Mouse (Mus musculus): Measurements from ENCODE around the gene Nme1.

DNA sequence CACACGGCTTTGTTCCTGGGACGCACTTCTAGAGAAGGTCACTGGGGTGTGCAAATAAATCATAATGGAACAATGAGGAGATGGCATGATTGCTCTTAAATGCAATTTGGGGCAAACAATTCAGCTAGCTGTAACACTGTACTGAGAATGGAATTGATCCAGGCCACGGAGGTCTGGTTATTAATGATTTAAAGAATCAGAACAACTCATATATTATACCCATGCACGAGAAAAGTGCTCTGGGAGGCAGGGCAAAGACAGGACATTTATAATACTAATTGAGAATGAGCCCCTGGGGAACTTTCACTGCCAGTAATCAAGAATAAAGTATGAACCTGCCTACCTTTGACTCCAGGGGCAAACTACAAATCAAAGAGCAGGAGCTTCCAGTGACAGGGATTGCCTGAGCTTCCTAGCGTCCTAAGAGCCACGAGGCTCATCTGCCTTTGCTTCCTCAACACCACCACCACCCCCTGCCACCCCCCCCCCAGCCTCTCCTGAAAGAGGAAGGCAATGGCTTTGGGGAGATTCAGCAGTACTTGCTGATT is 11.3 kb upstream of the Nme1 start:
- TF ChIP-seq POLR2A (IDR thresholded peaks at IDR 0.05; ENCODE audit: borderline replicate concordance, extremely low read depth, low read depth, low read length) (no peak), CTCF (IDR thresholded peaks at IDR 0.05; ENCODE audit: insufficient read depth, low read length) (no peak)

Measured in lung, adult 2 months (tissue).